Mouse (Mus musculus): Measurements from ENCODE around the gene Satb2.

GRCm38 (mm10) chr1:56930096-56930495, 48.4 kb downstream of the Satb2 start:
- TF ChIP-seq CTCF (IDR thresholded peaks at IDR 0.05; ENCODE audit: low read depth) (no peak), EP300 (IDR thresholded peaks at IDR 0.05; ENCODE audit: low read depth) (no peak)

All from heart, postnatal 0 days (tissue).